Mouse (Mus musculus) myocyte (in vitro differentiated cells): Measurements from ENCODE around the gene Socs7.

ENCODE experiments used
- CEBPB ChIP-seq: IDR thresholded peaks from 2 replicates; pipeline ENCODE4 v1.6.1; 2011; ENCODE audit warnings: mild to moderate bottlenecking, moderate library complexity; ENCODE audit not compliant: poor library complexity, insufficient read depth, severe bottlenecking
- E2F4 ChIP-seq: IDR thresholded peaks from one replicate; pipeline ENCODE4 v1.6.1; 2011; ENCODE audit warnings: mild to moderate bottlenecking, control low read depth, moderate library complexity; ENCODE audit not compliant: insufficient read depth
- MAX ChIP-seq: IDR thresholded peaks from one replicate; pipeline ENCODE4 v1.6.1; 2011; ENCODE audit warnings: low read depth, mild to moderate bottlenecking, control low read depth
- MYOD1 ChIP-seq, 3 experiments: IDR thresholded peaks; one replicate each; pipeline ENCODE4 v1.6.1; 2011; ENCODE audit warnings: control low read depth in 2 of 3, low read depth in 2 of 3, mild to moderate bottlenecking in 2 of 3, moderate library complexity in 1 of 3; ENCODE audit not compliant: insufficient read length in 2 of 3, control insufficient read depth in 1 of 3
- MYOG ChIP-seq, 3 experiments: IDR thresholded peaks; one replicate each; pipeline ENCODE4 v1.6.1; 2011; ENCODE audit warnings: control low read depth in 2 of 3, low read depth in 2 of 3, mild to moderate bottlenecking in 2 of 3; ENCODE audit not compliant: insufficient read length in 2 of 3, control insufficient read depth in 1 of 3, insufficient read depth in 1 of 3
- POLR2A ChIP-seq: IDR thresholded peaks from one replicate; pipeline ENCODE4 v1.6.1; 2011; ENCODE audit warnings: low read depth, mild to moderate bottlenecking, control low read depth, moderate library complexity; ENCODE audit not compliant: insufficient read length
- POLR2AphosphoS2 ChIP-seq: IDR thresholded peaks from one replicate; pipeline ENCODE4 v1.6.1; 2011; ENCODE audit warnings: low read depth, control low read depth; ENCODE audit not compliant: insufficient read length
- REST ChIP-seq: IDR thresholded peaks from one replicate; pipeline ENCODE4 v1.6.1; 2011; ENCODE audit warnings: mild to moderate bottlenecking, control low read depth, moderate library complexity; ENCODE audit not compliant: insufficient read depth, insufficient read length
- SRF ChIP-seq: IDR thresholded peaks from one replicate; pipeline ENCODE4 v1.6.1; 2011; ENCODE audit warnings: low read depth; ENCODE audit not compliant: control insufficient read depth, insufficient read length
- TCF12 ChIP-seq: IDR thresholded peaks from one replicate; pipeline ENCODE4 v1.6.1; 2011; ENCODE audit warnings: mild to moderate bottlenecking, control low read depth; ENCODE audit not compliant: poor library complexity, insufficient read depth, severe bottlenecking
- TCF3 ChIP-seq: IDR thresholded peaks from one replicate; pipeline ENCODE4 v1.6.1; 2011; ENCODE audit warnings: low read depth, control low read depth; ENCODE audit not compliant: insufficient read length
- USF1 ChIP-seq: IDR thresholded peaks from one replicate; pipeline ENCODE4 v1.6.1; 2011; ENCODE audit warnings: low read depth, mild to moderate bottlenecking, control low read depth, moderate library complexity

DNA sequence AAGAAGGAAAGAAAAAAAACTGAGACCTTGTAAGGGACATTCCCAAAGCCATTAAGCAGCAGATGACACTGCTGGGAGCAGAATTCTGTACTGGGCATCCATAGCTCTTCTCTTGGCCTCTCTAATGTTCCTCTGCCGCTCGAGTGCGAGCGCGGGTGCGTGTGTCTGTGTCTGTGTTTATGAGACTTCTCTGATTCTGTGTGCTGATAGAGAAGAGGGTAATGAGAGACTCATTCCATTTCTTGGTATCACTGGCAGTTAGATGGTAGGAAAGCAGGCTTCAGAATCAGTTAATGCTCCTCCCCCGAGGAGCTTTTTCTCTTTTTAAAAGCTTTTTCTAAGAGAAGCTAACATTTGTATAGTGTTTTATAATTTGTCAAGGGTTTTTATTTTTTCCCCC is 7.1 kb upstream of the Socs7 start:
- TF ChIP-seq POLR2AphosphoS2 (no peak), TCF12 (no peak), POLR2A (no peak), E2F4 (no peak), USF1 (no peak), MAX (no peak), SRF (no peak), MYOG (IDR thresholded peaks at IDR 0.05; ENCODE audit: control insufficient read depth in 1 of 3, insufficient read depth in 1 of 3, insufficient read length in 2 of 3, low read depth in 2 of 3) (no peak), CEBPB (no peak), MYOD1 (IDR thresholded peaks at IDR 0.05; ENCODE audit: control insufficient read depth in 1 of 3, insufficient read length in 2 of 3, low read depth in 2 of 3) (no peak), REST (no peak), TCF3 (no peak)
